Mouse (Mus musculus) neural tube, embryonic 14.5 days (tissue): ENCODE results near the gene Ugt1a7c. TPM values are rescaled to one million over a fixed set of nuclear protein-coding genes. Genes with fewer than 3 reads are reported as not detected.

Experiments
- ATAC-seq: fragments of 200-750 bp; cut with Nextera tagmentation; 2 replicates; pipeline ENCODE4 v1.8.0; 2017; ENCODE audit warnings: low read depth, mild to moderate bottlenecking, moderate TSS enrichment, moderate library complexity
- H3K27ac ChIP-seq: fragments of 300-500 bp; sonication (generic); 2 replicates; pipeline ENCODE4 v1.5.1; 2014; ENCODE audit warnings: low read depth, mild to moderate bottlenecking, control low read depth, low read length, moderate library complexity, mixed read lengths
- H3K27me3 ChIP-seq: fragments of 300-500 bp; sonication (generic); 2 replicates; pipeline ENCODE4 v1.6.1; 2014; ENCODE audit warnings: low read length; ENCODE audit not compliant: control insufficient read depth, insufficient read depth
- H3K36me3 ChIP-seq: fragments of 300-500 bp; sonication (generic); 2 replicates; pipeline ENCODE4 v1.6.1; 2014; ENCODE audit warnings: low read length, mixed read lengths; ENCODE audit not compliant: control insufficient read depth, insufficient read depth
- H3K4me1 ChIP-seq: fragments of 300-500 bp; sonication (generic); 2 replicates; pipeline ENCODE4 v1.6.1; 2014; ENCODE audit warnings: low read length; ENCODE audit not compliant: control insufficient read depth, insufficient read depth
- H3K4me2 ChIP-seq: fragments of 300-500 bp; sonication (generic); 2 replicates; pipeline ENCODE4 v1.6.1; 2014; ENCODE audit warnings: mild to moderate bottlenecking, low read depth, low read length, control low read depth
- H3K4me3 ChIP-seq: fragments of 300-500 bp; sonication (generic); 2 replicates; pipeline ENCODE4 v1.5.1; 2014; ENCODE audit warnings: low read depth, low read length, control low read depth, mixed read lengths
- H3K9ac ChIP-seq: fragments of 300-500 bp; sonication (generic); replicated peaks from 2 replicates; pipeline ENCODE4 v1.6.1; 2014; ENCODE audit warnings: low read depth, mild to moderate bottlenecking, control low read depth, low read length, mixed read lengths
- H3K9me3 ChIP-seq: fragments of 300-500 bp; sonication (generic); 2 replicates; pipeline ENCODE4 v1.6.1; 2016; ENCODE audit warnings: low read length; ENCODE audit not compliant: control insufficient read depth
- WGBS: fragments of 180-500 bp; shearing (Covaris S2); extraction: QIAGEN DNeasy Blood & Tissue Kit; methylation state at CpG from one replicate; pipeline ENCODE4 v1.1.7; 2014; 5-methylcytosine and 5-hydroxymethylcytosine counted together
- polyA plus RNA-seq: library from polyadenylated mRNA; unstranded; fragments of >200 nt; fragmentation: Nextera tagmentation; extraction: Ambion mirVana; gene quantifications from 2 replicates; pipeline ENCODE4 v1.2.1, GENCODE M21; 2014

Gene Ugt1a7c
- polyA plus RNA-seq, 1 experiment from 2014 or later, result 0.32 TPM

- H3K36me3 ChIP-seq, result no peaks in the 10 kb centered on the region
- peaks cover 92% of the 10 kb centered on the region for H3K9me3 ChIP-seq
- H3K4me3 ChIP-seq, result no peak overlapping the region
- WGBS, result 80% methylated on average over 3 of the region's 3 CpGs
- H3K27me3 ChIP-seq, result no peaks in the 10 kb centered on the region
- no peak for ATAC-seq
- H3K4me1 ChIP-seq, result no peaks in the 10 kb centered on the region
- H3K4me2 ChIP-seq, result no peak overlapping the region
- no peak overlapping the region for H3K27ac ChIP-seq
- no peak overlapping the region for H3K9ac ChIP-seq
These were observed 134.7 kb downstream of the Ugt1a7c start for GRCm38 (mm10) chr1:88229566-88229965.

- Histone ChIP-seq H3K9ac (no peak overlapping the region), H3K27ac (no peak overlapping the region), H3K4me1 (no peaks in the 10 kb centered on the region), H3K36me3 (no peaks in the 10 kb centered on the region), H3K27me3 (no peaks in the 10 kb centered on the region), H3K9me3 (peaks cover 96% of the 10 kb centered on the region), H3K4me3 (no peak overlapping the region), H3K4me2 (no peak overlapping the region)
- WGBS, result 85% methylated on average over 5 of the region's 5 CpGs
- ATAC-seq, result no peak
These were observed 135.1 kb downstream of the Ugt1a7c start for GRCm38 (mm10) chr1:88229986-88230385.

GRCm38 (mm10) chr1:88230421-88230820 lies 135.6 kb downstream of the Ugt1a7c start:
- H3K27ac ChIP-seq, result no peak overlapping the region
- H3K4me1 ChIP-seq, result no peaks in the 10 kb centered on the region
- ATAC-seq, result no peak
- no peaks in the 10 kb centered on the region for H3K27me3 ChIP-seq
- 70% methylated on average over 7 of the region's 7 CpGs for WGBS
- H3K36me3 ChIP-seq, result no peaks in the 10 kb centered on the region
- peaks cover 99% of the 10 kb centered on the region for H3K9me3 ChIP-seq
- H3K4me3 ChIP-seq, result no peak overlapping the region
- H3K4me2 ChIP-seq, result no peak overlapping the region
- H3K9ac ChIP-seq, result no peak overlapping the region

DNA sequence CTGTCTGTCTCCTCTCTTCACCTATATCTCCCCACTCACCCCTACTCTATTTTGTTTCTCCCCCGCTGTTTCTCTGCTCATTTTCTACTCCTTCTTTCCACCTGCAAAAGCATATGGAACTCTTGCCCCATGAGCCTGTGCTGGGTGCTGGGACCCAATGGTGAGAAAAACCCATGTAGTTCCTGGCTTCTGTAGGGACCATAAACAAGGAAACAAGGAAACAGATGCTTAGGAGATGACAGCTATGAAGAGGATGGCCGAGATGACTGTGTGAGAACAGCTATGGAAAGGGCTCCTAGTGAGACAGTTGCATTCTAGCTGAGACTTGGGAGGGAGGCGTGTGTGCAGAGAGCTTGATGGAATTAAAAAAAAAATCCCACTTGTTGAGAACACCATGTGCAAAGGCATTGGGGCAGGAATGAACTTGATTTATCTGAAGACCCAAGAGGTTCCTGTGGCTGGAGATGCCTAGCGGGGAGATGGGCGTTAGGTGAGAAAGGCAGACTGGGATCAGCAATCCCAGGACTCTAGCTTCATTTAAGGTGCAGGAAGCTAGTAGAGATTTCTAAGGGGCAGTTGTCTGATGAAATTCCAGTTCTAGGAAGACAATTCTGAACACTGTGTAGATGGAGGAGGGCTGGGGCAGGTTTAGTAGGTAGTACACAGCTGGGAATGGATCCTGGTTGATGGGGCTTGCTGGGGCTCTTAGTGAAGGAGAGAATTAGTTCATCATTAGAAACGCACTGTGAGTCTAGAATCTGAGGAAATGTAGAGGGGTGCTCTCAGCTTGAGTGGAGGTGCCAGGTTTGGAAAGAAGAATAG lies 136.3 kb downstream of the Ugt1a7c start:
- no peak overlapping the region for H3K27ac ChIP-seq
- H3K9me3 ChIP-seq, result peaks cover 98% of the 10 kb centered on the region
- H3K4me2 ChIP-seq, result no peak overlapping the region
- ATAC-seq, result no peak
- H3K36me3 ChIP-seq, result no peaks in the 10 kb centered on the region
- no peak overlapping the region for H3K9ac ChIP-seq
- no peaks in the 10 kb centered on the region for H3K27me3 ChIP-seq
- H3K4me1 ChIP-seq, result no peaks in the 10 kb centered on the region
- no peak overlapping the region for H3K4me3 ChIP-seq
- WGBS, result 78% methylated on average over 6 of the region's 6 CpGs

DNA sequence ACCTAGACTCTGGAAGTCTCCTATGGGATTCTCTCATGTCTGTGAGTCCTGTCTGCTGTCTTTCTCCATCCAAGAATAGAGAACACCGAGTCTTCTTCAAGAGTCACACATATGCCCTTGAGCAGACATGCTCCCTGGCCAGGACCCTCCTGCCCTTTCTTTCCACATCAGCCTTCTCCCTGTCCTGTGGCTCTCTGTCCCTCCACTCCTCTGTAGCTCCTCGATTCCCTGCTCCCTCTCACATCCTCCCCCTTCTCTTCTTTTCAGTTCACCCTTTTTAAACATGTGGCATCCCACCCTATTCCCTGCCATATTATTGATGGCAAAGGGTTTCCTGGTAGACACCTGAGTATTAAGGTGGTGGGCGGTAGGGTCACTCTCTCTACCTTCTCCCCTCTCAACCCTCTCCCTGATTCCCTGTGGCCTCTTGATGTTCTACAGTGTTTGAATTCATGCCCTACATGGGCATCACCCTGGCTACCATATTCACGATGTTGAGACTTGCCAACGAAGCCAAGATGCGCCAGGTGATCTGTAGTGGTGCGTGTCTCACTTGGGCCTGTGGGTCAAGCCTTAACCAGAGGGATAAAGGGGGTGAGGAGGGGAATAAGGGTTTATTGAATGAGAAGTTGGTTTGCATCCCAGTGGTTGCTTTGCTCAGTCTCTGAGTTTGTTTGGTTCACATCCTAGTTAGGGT lies 137.1 kb downstream of the Ugt1a7c start:
- H3K36me3 ChIP-seq, result no peaks in the 10 kb centered on the region
- H3K9me3 ChIP-seq, result peaks cover 91% of the 10 kb centered on the region
- H3K27ac ChIP-seq, result no peak overlapping the region
- H3K4me1 ChIP-seq, result no peaks in the 10 kb centered on the region
- H3K27me3 ChIP-seq, result no peaks in the 10 kb centered on the region
- no peak overlapping the region for H3K4me3 ChIP-seq
- 65% methylated on average over 7 of the region's 7 CpGs for WGBS
- ATAC-seq, result no peak
- no peak overlapping the region for H3K4me2 ChIP-seq
- no peak overlapping the region for H3K9ac ChIP-seq

GRCm38 (mm10) chr1:88232664-88233380 lies 138.0 kb downstream of the Ugt1a7c start:
- no peak overlapping the region for H3K4me2 ChIP-seq
- H3K9me3 ChIP-seq, result peaks cover 90% of the 10 kb centered on the region
- no peak for ATAC-seq
- H3K4me1 ChIP-seq, result no peaks in the 10 kb centered on the region
- H3K4me3 ChIP-seq, result no peak overlapping the region
- H3K9ac ChIP-seq, result no peak overlapping the region
- no peak overlapping the region for H3K27ac ChIP-seq
- no peaks in the 10 kb centered on the region for H3K27me3 ChIP-seq
- H3K36me3 ChIP-seq, result no peaks in the 10 kb centered on the region
- 57% methylated on average over 3 of the region's 3 CpGs for WGBS

- no peak for ATAC-seq
- H3K4me1 ChIP-seq, result no peaks in the 10 kb centered on the region
- no peak overlapping the region for H3K27ac ChIP-seq
- H3K9ac ChIP-seq, result no peak overlapping the region
- no peaks in the 10 kb centered on the region for H3K27me3 ChIP-seq
- no peak overlapping the region for H3K4me3 ChIP-seq
- peaks cover 90% of the 10 kb centered on the region for H3K9me3 ChIP-seq
- no peak overlapping the region for H3K4me2 ChIP-seq
- H3K36me3 ChIP-seq, result no peaks in the 10 kb centered on the region
- 72% methylated on average over 14 of the region's 14 CpGs for WGBS
These were observed 138.8 kb downstream of the Ugt1a7c start for GRCm38 (mm10) chr1:88233421-88234247.

DNA sequence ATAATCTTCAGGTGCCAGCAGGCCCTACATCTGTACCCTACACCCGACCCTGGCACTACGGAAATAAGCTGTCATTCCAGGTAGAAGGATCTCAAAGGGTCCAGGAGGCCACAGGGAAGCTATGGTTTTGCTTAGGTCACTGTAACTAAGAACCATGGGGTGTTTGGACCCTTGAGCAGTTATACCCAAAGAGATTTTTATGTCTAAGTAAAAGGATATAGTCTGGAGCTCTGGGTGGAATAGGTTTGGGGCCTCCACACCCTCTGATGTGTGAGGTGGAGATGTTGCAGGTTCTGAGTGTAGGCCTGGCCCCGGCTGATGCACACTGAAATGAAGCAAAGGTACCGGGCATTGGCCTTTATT lies 139.4 kb downstream of the Ugt1a7c start:
- Histone ChIP-seq H3K9ac (no peak overlapping the region), H3K27ac (no peak overlapping the region), H3K36me3 (no peaks in the 10 kb centered on the region), H3K4me2 (no peak overlapping the region), H3K27me3 (no peaks in the 10 kb centered on the region), H3K9me3 (peaks cover 90% of the 10 kb centered on the region), H3K4me1 (no peaks in the 10 kb centered on the region), H3K4me3 (no peak overlapping the region)
- WGBS, result 66% methylated on average over 4 of the region's 4 CpGs
- ATAC-seq, result no peak
